Mouse (Mus musculus) forebrain, embryonic 16.5 days (tissue): Measurements from ENCODE around the gene Myo15b. TPM values are rescaled to one million over a fixed set of nuclear protein-coding genes. Genes with fewer than 3 reads are reported as not detected.

Experiments
- ATAC-seq: fragments of 200-750 bp; cut with Nextera tagmentation; 2 replicates; pipeline ENCODE4 v1.8.0; 2017; ENCODE audit warnings: mild to moderate bottlenecking, moderate library complexity
- H3K27ac ChIP-seq: fragments of 300-500 bp; sonication (generic); 2 replicates; pipeline ENCODE4 v1.5.1; 2014; ENCODE audit warnings: low read length, control low read depth
- H3K27me3 ChIP-seq: fragments of 300-500 bp; sonication (generic); replicated peaks from 2 replicates; pipeline ENCODE4 v1.6.1; 2014; ENCODE audit warnings: low read length; ENCODE audit not compliant: control insufficient read depth, insufficient read depth
- H3K36me3 ChIP-seq: fragments of 300-500 bp; sonication (generic); 2 replicates; pipeline ENCODE4 v1.6.1; 2014; ENCODE audit not compliant: control insufficient read depth, insufficient read depth
- H3K4me1 ChIP-seq: fragments of 300-500 bp; sonication (generic); replicated peaks from 2 replicates; pipeline ENCODE4 v1.6.1; 2014; ENCODE audit warnings: low read length; ENCODE audit not compliant: control insufficient read depth, insufficient read depth
- H3K4me2 ChIP-seq: fragments of 300-500 bp; sonication (generic); 2 replicates; pipeline ENCODE4 v1.6.1; 2014; ENCODE audit warnings: mild to moderate bottlenecking, low read length, control low read depth
- H3K4me3 ChIP-seq: fragments of 300-500 bp; sonication (generic); replicated peaks from 2 replicates; pipeline ENCODE4 v1.5.1; 2014; ENCODE audit warnings: mild to moderate bottlenecking, low read length, control low read depth
- H3K9ac ChIP-seq: fragments of 300-500 bp; sonication (generic); replicated peaks from 2 replicates; pipeline ENCODE4 v1.6.1; 2014; ENCODE audit warnings: low read depth, low read length, control low read depth
- H3K9me3 ChIP-seq: fragments of 300-500 bp; sonication (generic); 2 replicates; pipeline ENCODE4 v1.6.1; 2016; ENCODE audit warnings: low read length; ENCODE audit not compliant: control insufficient read depth
- WGBS: fragments of 180-500 bp; shearing (Covaris S2); extraction: QIAGEN DNeasy Blood & Tissue Kit; methylation state at CpG from one replicate; pipeline ENCODE4 v1.1.7; 2014; 5-methylcytosine and 5-hydroxymethylcytosine counted together
- polyA plus RNA-seq: library from polyadenylated mRNA; unstranded; fragments of >200 nt; fragmentation: Nextera tagmentation; extraction: Ambion mirVana; gene quantifications from 2 replicates; pipeline ENCODE4 v1.2.1, GENCODE M21; 2015

Myo15b gene
- polyA plus RNA-seq, 1 experiment from 2014 or later = 0.18 TPM

- no peaks in the 10 kb centered on the region for H3K4me1 ChIP-seq
- 95% methylated on average over 5 of the region's 5 CpGs for WGBS
- no peaks in the 10 kb centered on the region for H3K9me3 ChIP-seq
- no peak overlapping the region for H3K4me3 ChIP-seq
- no peak overlapping the region for H3K9ac ChIP-seq
- H3K27ac ChIP-seq = no peak overlapping the region
- no peaks in the 10 kb centered on the region for H3K27me3 ChIP-seq
- H3K36me3 ChIP-seq = peaks cover 5% of the 10 kb centered on the region; the same call in 1 of the 2 replicates
- no peak overlapping the region for H3K4me2 ChIP-seq
- no peak for ATAC-seq
Observed at GRCm38 (mm10) chr11:115918637-115919036, 60.4 kb downstream of the Myo15b start.

- Histone ChIP-seq H3K4me2 (no peak overlapping the region), H3K9ac (no peak overlapping the region), H3K4me3 (no peak overlapping the region), H3K4me1 (no peaks in the 10 kb centered on the region), H3K9me3 (no peaks in the 10 kb centered on the region), H3K27ac (no peak overlapping the region), H3K27me3 (no peaks in the 10 kb centered on the region), H3K36me3 (peaks cover 5% of the 10 kb centered on the region; the same call in 1 of the 2 replicates)
- ATAC-seq = no peak
- 91% methylated on average over 5 of the region's 5 CpGs for WGBS
Observed at GRCm38 (mm10) chr11:115919073-115919472, 60.9 kb downstream of the Myo15b start.

GRCm38 (mm10) chr11:115920110-115920818 lies 62.1 kb downstream of the Myo15b start:
- peaks cover 7% of the 10 kb centered on the region; the same call in 1 of the 2 replicates for H3K36me3 ChIP-seq
- H3K4me2 ChIP-seq = no peak overlapping the region
- no peaks in the 10 kb centered on the region for H3K27me3 ChIP-seq
- H3K9me3 ChIP-seq = no peaks in the 10 kb centered on the region
- H3K4me3 ChIP-seq = no peak overlapping the region
- H3K27ac ChIP-seq = no peak overlapping the region
- ATAC-seq = no peak
- H3K4me1 ChIP-seq = no peaks in the 10 kb centered on the region
- WGBS = 37% methylated on average over 6 of the region's 6 CpGs
- H3K9ac ChIP-seq = no peak overlapping the region

- no peak overlapping the region for H3K9ac ChIP-seq
- H3K27me3 ChIP-seq = no peaks in the 10 kb centered on the region
- ATAC-seq = no peak
- no peak overlapping the region for H3K4me2 ChIP-seq
- H3K36me3 ChIP-seq = peaks cover 2% of the 10 kb centered on the region; the same call in 1 of the 2 replicates
- no peaks in the 10 kb centered on the region for H3K4me1 ChIP-seq
- WGBS = 100% methylated on average over 1 of the region's 1 CpGs
- H3K27ac ChIP-seq = no peak overlapping the region
- no peak overlapping the region for H3K4me3 ChIP-seq
- H3K9me3 ChIP-seq = no peaks in the 10 kb centered on the region
Observed at GRCm38 (mm10) chr11:115921986-115922385, 63.8 kb downstream of the Myo15b start.

- Histone ChIP-seq H3K9me3 (no peaks in the 10 kb centered on the region), H3K27ac (no peak overlapping the region), H3K27me3 (no peaks in the 10 kb centered on the region), H3K4me2 (no peak overlapping the region), H3K36me3 (peaks cover 2% of the 10 kb centered on the region; the same call in 1 of the 2 replicates), H3K4me1 (peaks cover 12% of the 10 kb centered on the region), H3K4me3 (no peak overlapping the region), H3K9ac (no peak overlapping the region)
- WGBS = 91% methylated on average over 8 of the region's 8 CpGs
- ATAC-seq = no peak
Observed at GRCm38 (mm10) chr11:115929031-115929430, 70.8 kb downstream of the Myo15b start.

GRCm38 (mm10) chr11:115929818-115930217 lies 71.6 kb downstream of the Myo15b start:
- H3K36me3 ChIP-seq = peaks cover 2% of the 10 kb centered on the region; the same call in 1 of the 2 replicates
- H3K27me3 ChIP-seq = no peaks in the 10 kb centered on the region
- H3K9me3 ChIP-seq = no peaks in the 10 kb centered on the region
- no peak overlapping the region for H3K9ac ChIP-seq
- H3K4me1 ChIP-seq = peaks cover 20% of the 10 kb centered on the region
- ATAC-seq = no peak
- 73% methylated on average over 2 of the region's 3 CpGs for WGBS
- H3K4me2 ChIP-seq = no peak overlapping the region
- H3K4me3 ChIP-seq = no peak overlapping the region
- H3K27ac ChIP-seq = no peak overlapping the region

- Histone ChIP-seq H3K4me1 (peaks cover 27% of the 10 kb centered on the region), H3K4me2 (no peak overlapping the region), H3K9me3 (no peaks in the 10 kb centered on the region), H3K9ac (no peak overlapping the region), H3K27ac (no peak overlapping the region), H3K27me3 (no peaks in the 10 kb centered on the region), H3K4me3 (no peak overlapping the region), H3K36me3 (no peaks in the 10 kb centered on the region)
- no peak for ATAC-seq
- 82% methylated on average over 3 of the region's 3 CpGs for whole genome bisulfite sequencing
Observed at GRCm38 (mm10) chr11:115931235-115931634, 73.0 kb downstream of the Myo15b start.

GRCm38 (mm10) chr11:115933108-115933746 lies 75.0 kb downstream of the Myo15b start, which contains the start of the genes Sap30bp and Recql5:
Sap30bp (plus strand) TSS chr11:115933282.
Recql5 (minus strand) TSS chr11:115933477.
- under 1% methylated on average over 28 of the region's 28 CpGs for WGBS
- H3K36me3 ChIP-seq = peaks cover 6% of the 10 kb centered on the region; the same call in 1 of the 2 replicates
- peak within 1 kb of the TSS; percentile 65; the same call in 1 of the 2 replicates for H3K27ac ChIP-seq
- peak within 1 kb of the TSS; percentile 91 for H3K4me2 ChIP-seq
- H3K27me3 ChIP-seq = no peaks in the 10 kb centered on the region
- peak within 1 kb of the TSS; percentile 81 for H3K9ac ChIP-seq
- no peaks in the 10 kb centered on the region for H3K9me3 ChIP-seq
- peaks cover 27% of the 10 kb centered on the region for H3K4me1 ChIP-seq
- ATAC-seq = peak; percentile 100
- H3K4me3 ChIP-seq = peak within 1 kb of the TSS; percentile 92

GRCm38 (mm10) chr11:115933747-115934110 lies 75.5 kb downstream of the Myo15b start:
- peak overlapping the region; percentile 91 for H3K4me2 ChIP-seq
- no peaks in the 10 kb centered on the region for H3K27me3 ChIP-seq
- H3K9ac ChIP-seq = peak overlapping the region; percentile 81
- peak; percentile 59 for ATAC-seq
- peaks cover 27% of the 10 kb centered on the region for H3K4me1 ChIP-seq
- no peaks in the 10 kb centered on the region for H3K9me3 ChIP-seq
- H3K4me3 ChIP-seq = peak overlapping the region; percentile 92
- peaks cover 9% of the 10 kb centered on the region for H3K36me3 ChIP-seq
- WGBS = under 1% methylated on average over 16 of the region's 16 CpGs
- peak overlapping the region; percentile 65; the same call in 1 of the 2 replicates for H3K27ac ChIP-seq
